Mouse (Mus musculus) embryonic facial prominence, embryonic 15.5 days (tissue): Measurements from ENCODE around the gene Hsf2. TPM values are rescaled to one million over a fixed set of nuclear protein-coding genes. Genes with fewer than 3 reads are reported as not detected.
"Not testable (repeated sequence)": the region's sequence is repeated elsewhere in the genome, so short reads cannot be mapped to it uniquely, and the experiment has no call there.

ENCODE experiments used
- ATAC-seq: fragments of 200-750 bp; cut with Nextera tagmentation; 2 replicates; pipeline ENCODE4 v1.8.0; 2017; ENCODE audit warnings: low read depth, moderate TSS enrichment; ENCODE audit not compliant: insufficient number of reproducible peaks, low FRiP score, low TSS enrichment
- H3K27ac ChIP-seq: fragments of 300-500 bp; sonication (generic); replicated peaks from 2 replicates; pipeline ENCODE4 v1.5.1; 2015; ENCODE audit warnings: mild to moderate bottlenecking, inconsistent platforms
- H3K27me3 ChIP-seq: fragments of 300-500 bp; sonication (generic); 2 replicates; pipeline ENCODE4 v1.6.1; 2015; ENCODE audit warnings: inconsistent platforms
- H3K36me3 ChIP-seq: fragments of 300-500 bp; sonication (generic); 2 replicates; pipeline ENCODE4 v1.6.1; 2015; ENCODE audit warnings: mild to moderate bottlenecking, inconsistent platforms
- H3K4me1 ChIP-seq: fragments of 300-500 bp; sonication (generic); 2 replicates; pipeline ENCODE4 v1.6.1; 2015; ENCODE audit warnings: inconsistent platforms
- H3K4me2 ChIP-seq: fragments of 300-500 bp; sonication (generic); replicated peaks from 2 replicates; pipeline ENCODE4 v1.6.1; 2015; ENCODE audit warnings: mild to moderate bottlenecking, inconsistent platforms
- H3K4me3 ChIP-seq: fragments of 300-500 bp; sonication (generic); replicated peaks from 2 replicates; pipeline ENCODE4 v1.5.1; 2015; ENCODE audit warnings: mild to moderate bottlenecking, inconsistent platforms
- H3K9ac ChIP-seq: fragments of 300-500 bp; sonication (generic); 2 replicates; pipeline ENCODE4 v1.6.1; 2015; ENCODE audit warnings: inconsistent platforms
- H3K9me3 ChIP-seq: fragments of 300-500 bp; sonication (generic); replicated peaks from 2 replicates; pipeline ENCODE4 v1.6.1; 2016; ENCODE audit warnings: inconsistent platforms
- WGBS: fragments of 180-500 bp; shearing (Covaris S2); methylation state at CpG from one replicate; pipeline ENCODE4 v1.1.7; 2015; 5-methylcytosine and 5-hydroxymethylcytosine counted together
- polyA plus RNA-seq: library from polyadenylated mRNA; unstranded; fragments of >200 nt; fragmentation: Nextera tagmentation; extraction: Ambion mirVana; gene quantifications from 2 replicates; pipeline ENCODE4 v1.2.1, GENCODE M21; 2015

Gene Hsf2
- polyA plus RNA-seq, 1 experiment from 2014 or later, result 28.8 TPM

- 0 out of 2 replicates have a peak, but pooled peaks cover 10% of the 10 kb centered on the region for H3K4me1 ChIP-seq
- peak within 1 kb of the TSS; percentile 57 for H3K4me2 ChIP-seq
- H3K27ac ChIP-seq, result peak within 1 kb of the TSS; percentile 97
- 12% methylated on average over 49 of the region's 49 CpGs for WGBS
- no peaks in the 10 kb centered on the region for H3K9me3 ChIP-seq
- peak within 1 kb of the TSS; percentile 92 for H3K4me3 ChIP-seq
- H3K9ac ChIP-seq, result peak within 1 kb of the TSS; percentile 95
- H3K36me3 ChIP-seq, result 0 out of 2 replicates have a peak, but pooled peaks cover 2% of the 10 kb centered on the region
- peak; percentile 99 for ATAC-seq
- no peaks in the 10 kb centered on the region for H3K27me3 ChIP-seq
Observed at GRCm38 (mm10) chr10:57532218-57533101, 46.3 kb downstream of the Hsf2 start, which contains the start of gene Serinc1. Gene Serinc1 (minus strand): TSS chr10:57532530.

- ATAC-seq, H3K9me3 ChIP-seq, H3K9ac ChIP-seq: not testable (repeated sequence)
Observed at GRCm38 (mm10) chr10:57543890-57544289, 57.7 kb downstream of the Hsf2 start.

GRCm38 (mm10) chr10:57549631-57550030, 63.4 kb downstream of the Hsf2 start:
- Histone ChIP-seq H3K9ac (no peak overlapping the region), H3K4me3 (no peak overlapping the region), H3K27ac (no peak overlapping the region), H3K4me2 (no peak overlapping the region), H3K4me1 (no peaks in the 10 kb centered on the region), H3K36me3 (no peaks in the 10 kb centered on the region), H3K27me3 (no peaks in the 10 kb centered on the region), H3K9me3 (no peaks in the 10 kb centered on the region)
- 80% methylated on average over 4 of the region's 4 CpGs for WGBS
- ATAC-seq, result no peak

More at GRCm38 (mm10) chr10:57543890-57544289, 57.7 kb downstream of the Hsf2 start:
- H3K4me3 ChIP-seq, H3K4me2 ChIP-seq, H3K36me3 ChIP-seq, H3K27me3 ChIP-seq, H3K27ac ChIP-seq, H3K4me1 ChIP-seq: not testable (repeated sequence)
- WGBS, result 83% methylated on average over 9 of the region's 9 CpGs

GRCm38 (mm10) chr10:57553719-57554118, 67.5 kb downstream of the Hsf2 start:
- Histone ChIP-seq H3K27me3 (no peaks in the 10 kb centered on the region), H3K4me2 (no peak overlapping the region), H3K9me3 (no peaks in the 10 kb centered on the region), H3K36me3 (no peaks in the 10 kb centered on the region), H3K4me1 (no peaks in the 10 kb centered on the region), H3K9ac (no peak overlapping the region), H3K4me3 (no peak overlapping the region), H3K27ac (no peak overlapping the region)
- no peak for ATAC-seq
- WGBS, result 89% methylated on average over 1 of the region's 1 CpGs

- Histone ChIP-seq H3K36me3 (no peaks in the 10 kb centered on the region), H3K9me3 (no peaks in the 10 kb centered on the region), H3K4me1 (no peaks in the 10 kb centered on the region), H3K27me3 (no peaks in the 10 kb centered on the region), H3K27ac (no peak overlapping the region), H3K4me3 (no peak overlapping the region), H3K9ac (no peak overlapping the region), H3K4me2 (no peak overlapping the region)
- WGBS, result 80% methylated on average over 5 of the region's 5 CpGs
- ATAC-seq, result no peak
Observed at GRCm38 (mm10) chr10:57557597-57557996, 71.4 kb downstream of the Hsf2 start.

Other genes with a start within 250 kb of the Hsf2 start
- gene Serinc1, start 46.1 kb downstream of the Hsf2 start, polyA plus RNA-seq, result 133 and 134 TPM in 2 replicates
- 2.3 and 3.0 TPM in 2 replicates for gene Pkib, start 145.6 kb downstream of the Hsf2 start, polyA plus RNA-seq